Mouse (Mus musculus): Measurements from ENCODE around the gene Bicd1.
"Not testable (repeated sequence)": the region's sequence is repeated elsewhere in the genome, so short reads cannot be mapped to it uniquely, and the experiment has no call there.

DNA sequence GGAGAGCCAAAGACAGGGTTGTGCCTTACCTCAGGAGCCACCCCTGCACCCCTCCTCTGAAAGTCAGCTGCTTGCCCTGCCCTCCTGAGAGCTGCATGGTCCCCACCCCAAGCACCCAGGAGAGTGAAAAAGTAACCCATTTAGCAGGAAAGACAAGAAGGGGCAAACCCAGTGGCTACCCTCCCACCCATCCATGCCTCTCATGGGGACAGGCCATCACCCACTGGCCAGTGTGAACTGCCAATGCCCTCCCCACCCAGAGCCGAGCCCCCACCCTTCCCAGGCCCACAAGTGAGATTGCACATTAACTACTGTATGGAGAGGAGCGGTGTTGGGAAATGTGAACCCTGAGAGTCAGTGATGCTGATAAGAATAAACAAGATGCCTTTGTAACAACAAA is 42.7 kb upstream of the Bicd1 start:
- TF ChIP-seq CTCF (IDR thresholded peaks at IDR 0.05; ENCODE audit: low read depth, low read length); POLR2A (IDR thresholded peaks at IDR 0.05; ENCODE audit: borderline replicate concordance, low read depth, low read length): not testable (repeated sequence)

All from bone marrow macrophage, adult 2 months (primary cell).